In genomic region chr16:18696074-18696819, GRCm38 (mm10) we compare ENCODE assay signal across 7 mouse cellular contexts.
A peak's percentile ranks its signal among the peaks of the same experiment; 100 is the strongest.
DNase-seq lines count a peak whose midpoint lies in the region; ATAC-seq and TF ChIP-seq lines count a peak whose summit lies in the region.

No protein-coding gene starts in this region.

- H3K36me3 ChIP-seq in midbrain, embryonic 12.5 days, result no peaks in the 10 kb centered on the region
- H3K36me3 ChIP-seq in spleen, adult 2 months (ENCODE audit: control insufficient read depth, insufficient read depth, low read length), result no peaks in the 10 kb centered on the region

- 0 out of 2 replicates have a peak, but pooled peaks cover under 1% of the 10 kb centered on the region for H3K27me3 ChIP-seq in midbrain, embryonic 12.5 days
- H3K27me3 ChIP-seq in spleen, adult 2 months (ENCODE audit: control insufficient read depth, insufficient read depth, low read length), result no peaks in the 10 kb centered on the region

- TF ChIP-seq POLR2A in spleen, adult 2 months (IDR thresholded peaks at IDR 0.05; ENCODE audit: low read depth, low read length), result no peak

- WGBS in midbrain, embryonic 12.5 days, result 9% methylated on average over 20 of the region's 20 CpGs
- WGBS in spleen, adult 2 months, result 24% methylated on average over 20 of the region's 20 CpGs

- H3K9me3 ChIP-seq in midbrain, embryonic 12.5 days, result no peaks in the 10 kb centered on the region

- intact Hi-C loops in left cerebral cortex, postnatal 4 days (cut with DNase I), result loop anchor here (5.0 kb wide), 1 partner anchor 101 kb away; no protein-coding TSS in a partner anchor

- 0 out of 2 replicates have a peak overlapping the region, but pooled peaks have one; percentile 7 for H3K4me3 ChIP-seq in midbrain, embryonic 12.5 days
- no peak overlapping the region for H3K4me3 ChIP-seq in spleen, adult 2 months (ENCODE audit: extremely low read depth, insufficient read depth, insufficient read length)

- TF ChIP-seq CTCF in spleen, adult 2 months (IDR thresholded peaks at IDR 0.05; ENCODE audit: extremely low read depth, insufficient read depth, insufficient read length, insufficient replicate concordance), result peak; percentile 35; the same call in 1 of the 2 replicates

- no peak overlapping the region for H3K27ac ChIP-seq in midbrain, embryonic 12.5 days (replicated peaks)
- H3K27ac ChIP-seq in spleen, adult 2 months (ENCODE audit: insufficient read depth, low read length), result no peak overlapping the region

- peak; percentile 86 for DNase-seq in adrenal gland, adult 2 months
- peak; percentile 51 for DNase-seq in embryo, embryonic 11.5 days (ENCODE audit: low read depth, low spot score)
- peak; percentile 35 for DNase-seq in kidney, adult 11 months
- DNase-seq in left cerebral cortex, postnatal 4 days, result peak; percentile 85
- DNase-seq in spleen, adult 2 months (ENCODE audit: low read depth in 1 of 2, low spot score in 2 of 2), result peak in 1 of 2 experiments; percentile 50

- no peak overlapping the region for H3K9ac ChIP-seq in midbrain, embryonic 12.5 days (replicated peaks)

- peaks cover 9% of the 10 kb centered on the region; the same call in 1 of the 2 replicates for H3K4me1 ChIP-seq in midbrain, embryonic 12.5 days
- no peaks in the 10 kb centered on the region for H3K4me1 ChIP-seq in spleen, adult 2 months (ENCODE audit: control insufficient read depth, insufficient read depth, insufficient read length)

- 0 out of 2 replicates have a peak overlapping the region, but pooled peaks have one; percentile 1 for H3K4me2 ChIP-seq in midbrain, embryonic 12.5 days (replicated peaks)

- peak; percentile 88 for ATAC-seq in granulocyte monocyte progenitor cell, adult 5-6 weeks (replicated peaks; ENCODE audit: poor library complexity, severe bottlenecking)
- ATAC-seq in midbrain, embryonic 12.5 days (ENCODE audit: low FRiP score, low read depth), result peak; percentile 80
